Mouse (Mus musculus) brain, embryonic 14.5 days (tissue): ENCODE measurements around the gene Brd2.

Experiments used
- CTCF ChIP-seq: fragments of 200-500 bp; IDR thresholded peaks from 2 replicates; pipeline ENCODE4 v1.5.1; 2012; ENCODE audit warnings: inconsistent platforms, mild to moderate bottlenecking, moderate library complexity, borderline replicate concordance; ENCODE audit not compliant: insufficient read depth, insufficient read length; ENCODE audit errors: extremely low read depth
- POLR2A ChIP-seq: fragments of 200-500 bp; IDR thresholded peaks from 2 replicates; pipeline ENCODE4 v1.6.1; 2012; ENCODE audit warnings: mild to moderate bottlenecking, inconsistent platforms, borderline replicate concordance; ENCODE audit not compliant: poor library complexity, insufficient read depth, insufficient read length, severe bottlenecking; ENCODE audit errors: extremely low read depth

- TF ChIP-seq CTCF (no peak), POLR2A (no peak)
Observed at GRCm38 (mm10) chr17:34068864-34069263, 53.6 kb downstream of the Brd2 start.
